Mouse (Mus musculus): ENCODE measurements around the gene Pcdh8. TPM values are rescaled to one million over a fixed set of nuclear protein-coding genes. Genes with fewer than 3 reads are reported as not detected.

Gene Pcdh8
- polyA plus RNA-seq (2017; shearing (Covaris generic)), result not detected

DNA sequence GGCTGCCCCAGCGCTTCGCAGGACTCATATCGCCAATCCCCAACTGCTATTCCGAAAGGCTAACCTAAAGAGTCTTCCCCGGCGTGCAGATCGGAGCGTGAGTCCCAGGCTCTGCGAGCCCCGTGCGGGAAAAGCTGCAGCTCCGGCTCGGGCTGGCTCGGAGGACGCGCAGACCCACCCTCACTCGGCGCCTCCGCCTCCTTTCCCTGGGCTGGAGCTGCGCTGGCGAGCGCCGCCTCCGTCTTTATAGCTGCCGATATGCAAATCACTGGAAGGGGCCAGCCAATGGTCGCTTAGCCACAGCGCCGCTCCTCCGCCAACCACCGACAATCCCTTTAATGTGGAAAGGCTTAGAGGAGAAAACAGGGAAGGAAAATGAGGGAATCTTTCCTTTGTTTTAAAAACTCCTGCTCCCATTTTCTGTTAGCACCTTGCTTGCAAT, at the start of gene Pcdh8:
Pcdh8 (minus strand) TSS at position 219 of the 442 bp plus-strand sequence.

Other genes with a start within 250 kb of the Pcdh8 start
- gene Sugt1, start 183.6 kb downstream of the Pcdh8 start, polyA plus RNA-seq (2017; shearing (Covaris generic)), result 122 TPM
- not detected for gene Cnmd, start 109.1 kb downstream of the Pcdh8 start, polyA plus RNA-seq (2017; shearing (Covaris generic))
- gene Olfm4, start 212.8 kb upstream of the Pcdh8 start, polyA plus RNA-seq (2017; shearing (Covaris generic)), result not detected

Data from inflammation-experienced regulatory T-cells, adult 16 weeks (primary cell).